Mouse (Mus musculus) neural tube, embryonic 12.5 days (tissue): ENCODE results near the gene Mixl1. TPM values are rescaled to one million over a fixed set of nuclear protein-coding genes. Genes with fewer than 3 reads are reported as not detected.

ENCODE experiments used
- ATAC-seq: fragments of 200-750 bp; cut with Nextera tagmentation; 2 replicates; pipeline ENCODE4 v1.8.0; 2017; ENCODE audit warnings: low read depth, mild to moderate bottlenecking, moderate TSS enrichment, moderate library complexity; ENCODE audit not compliant: low FRiP score
- H3K27ac ChIP-seq: fragments of 300-500 bp; sonication (generic); 2 replicates; pipeline ENCODE4 v1.5.1; 2016
- H3K27me3 ChIP-seq: fragments of 300-500 bp; sonication (generic); replicated peaks from 2 replicates; pipeline ENCODE4 v1.6.1; 2016; ENCODE audit warnings: mild to moderate bottlenecking
- H3K36me3 ChIP-seq: fragments of 300-500 bp; sonication (generic); 2 replicates; pipeline ENCODE4 v1.6.1; 2016; ENCODE audit warnings: mild to moderate bottlenecking
- H3K4me1 ChIP-seq: fragments of 300-500 bp; sonication (generic); 2 replicates; pipeline ENCODE4 v1.6.1; 2016
- H3K4me2 ChIP-seq: fragments of 300-500 bp; sonication (generic); replicated peaks from 2 replicates; pipeline ENCODE4 v1.6.1; 2016; ENCODE audit warnings: mild to moderate bottlenecking
- H3K4me3 ChIP-seq: fragments of 300-500 bp; sonication (generic); 2 replicates; pipeline ENCODE4 v1.5.1; 2016
- H3K9ac ChIP-seq: fragments of 300-500 bp; sonication (generic); 2 replicates; pipeline ENCODE4 v1.6.1; 2016; ENCODE audit warnings: mild to moderate bottlenecking
- H3K9me3 ChIP-seq: fragments of 300-500 bp; sonication (generic); 2 replicates; pipeline ENCODE4 v1.6.1; 2016; ENCODE audit warnings: mild to moderate bottlenecking
- WGBS: fragments of 180-500 bp; shearing (Covaris S2); methylation state at CpG from one replicate; pipeline ENCODE4 v1.1.7; 2016; 5-methylcytosine and 5-hydroxymethylcytosine counted together
- polyA plus RNA-seq: library from polyadenylated mRNA; unstranded; fragments of >200 nt; fragmentation: Nextera tagmentation; extraction: Ambion mirVana; gene quantifications from 2 replicates; pipeline ENCODE4 v1.2.1, GENCODE M21; 2016

The Mixl1 gene
- polyA plus RNA-seq, 1 experiment from 2014 or later, result 0.08 TPM

GRCm38 (mm10) chr1:180707368-180707767, 10.5 kb upstream of the Mixl1 start:
- no peaks in the 10 kb centered on the region for H3K4me1 ChIP-seq
- no peak overlapping the region for H3K4me2 ChIP-seq
- no peak for ATAC-seq
- no peak overlapping the region for H3K9ac ChIP-seq
- no peak overlapping the region for H3K4me3 ChIP-seq
- no peaks in the 10 kb centered on the region for H3K36me3 ChIP-seq
- 61% methylated on average over 3 of the region's 3 CpGs for WGBS
- H3K27me3 ChIP-seq, result no peaks in the 10 kb centered on the region
- no peak overlapping the region for H3K27ac ChIP-seq
- no peaks in the 10 kb centered on the region for H3K9me3 ChIP-seq

DNA sequence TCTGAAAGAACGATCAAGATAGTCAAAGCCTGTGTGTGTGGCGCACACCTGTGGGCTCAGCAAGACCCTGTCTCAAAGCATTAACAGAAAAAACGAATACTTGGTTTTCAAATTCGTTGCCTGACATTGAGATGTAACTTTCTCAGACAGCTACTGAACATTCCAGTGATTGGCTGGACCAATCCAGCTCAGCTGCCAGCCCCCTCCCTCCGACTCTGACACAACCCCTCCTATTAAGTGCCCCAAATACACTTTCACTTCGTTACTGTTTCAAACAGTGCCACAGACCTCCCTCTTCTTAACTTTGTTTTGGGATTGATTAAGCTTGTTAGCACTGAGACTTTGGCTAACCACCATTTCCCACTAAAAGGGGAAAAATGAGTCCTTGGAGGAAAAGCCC, 6.6 kb upstream of the Mixl1 start:
- no peaks in the 10 kb centered on the region for H3K9me3 ChIP-seq
- H3K27me3 ChIP-seq, result peaks cover 4% of the 10 kb centered on the region; the same call in 1 of the 2 replicates
- H3K4me3 ChIP-seq, result no peak overlapping the region
- no peak overlapping the region for H3K27ac ChIP-seq
- ATAC-seq, result no peak
- WGBS, result 51% methylated on average over 6 of the region's 6 CpGs
- no peak overlapping the region for H3K4me2 ChIP-seq
- H3K36me3 ChIP-seq, result no peaks in the 10 kb centered on the region
- H3K9ac ChIP-seq, result no peak overlapping the region
- H3K4me1 ChIP-seq, result no peaks in the 10 kb centered on the region

GRCm38 (mm10) chr1:180698063-180698462, 1.2 kb upstream of the Mixl1 start:
- Histone ChIP-seq H3K4me3 (no peak overlapping the region), H3K9ac (no peak overlapping the region), H3K4me1 (peaks cover 11% of the 10 kb centered on the region; the same call in 1 of the 2 replicates), H3K36me3 (no peaks in the 10 kb centered on the region), H3K4me2 (no peak overlapping the region), H3K9me3 (no peaks in the 10 kb centered on the region), H3K27ac (no peak overlapping the region), H3K27me3 (peaks cover 44% of the 10 kb centered on the region)
- 48% methylated on average over 5 of the region's 5 CpGs for WGBS
- ATAC-seq, result no peak

DNA sequence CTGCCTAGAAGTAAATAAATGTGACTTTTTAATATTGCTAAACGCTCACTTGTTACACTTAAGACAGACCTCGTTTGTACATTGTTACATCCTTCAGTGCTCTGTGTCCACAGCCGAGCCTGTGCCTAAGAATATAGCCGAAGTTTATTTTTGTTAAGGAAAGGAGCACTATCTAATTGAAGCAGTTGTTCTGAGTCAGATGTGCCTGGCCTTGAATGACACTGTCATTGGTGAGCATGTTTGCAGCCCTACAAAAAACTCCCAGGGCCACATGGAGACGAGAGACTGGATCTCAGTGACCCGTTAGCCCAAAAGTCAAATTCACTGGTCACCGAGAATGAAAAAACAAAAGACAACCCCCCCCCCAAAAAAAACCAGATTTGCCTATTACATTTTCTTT, 5.5 kb downstream of the Mixl1 start:
- Histone ChIP-seq H3K27me3 (peaks cover 20% of the 10 kb centered on the region), H3K36me3 (peaks cover 39% of the 10 kb centered on the region), H3K4me2 (no peak overlapping the region), H3K27ac (no peak overlapping the region), H3K9ac (no peak overlapping the region), H3K4me1 (0 out of 2 replicates have a peak, but pooled peaks cover under 1% of the 10 kb centered on the region), H3K4me3 (no peak overlapping the region), H3K9me3 (no peaks in the 10 kb centered on the region)
- 94% methylated on average over 7 of the region's 7 CpGs for WGBS
- ATAC-seq, result no peak

Other genes with a start within 250 kb of the Mixl1 start
- 1.9 and 2.6 TPM in 2 replicates for gene Stum, start 213.5 kb downstream of the Mixl1 start, polyA plus RNA-seq
- gene Parp1, start 128.1 kb downstream of the Mixl1 start, polyA plus RNA-seq, result 184 and 187 TPM in 2 replicates
- gene Lin9, start 55.9 kb downstream of the Mixl1 start, polyA plus RNA-seq, result 17.2 and 20.2 TPM in 2 replicates
- 27.9 and 31.0 TPM in 2 replicates for gene Acbd3, start 29.0 kb upstream of the Mixl1 start, polyA plus RNA-seq
- gene H3f3a, start 116.9 kb upstream of the Mixl1 start, polyA plus RNA-seq, result 3,506 and 3,654 TPM in 2 replicates
- gene Sde2, start 154.1 kb upstream of the Mixl1 start, polyA plus RNA-seq, result 37.6 and 40.5 TPM in 2 replicates
- not detected in 2 replicates for gene Lefty2, start 196.1 kb upstream of the Mixl1 start, polyA plus RNA-seq
- gene Pycr2, start 207.3 kb upstream of the Mixl1 start, polyA plus RNA-seq, result 93.9 and 94.6 TPM in 2 replicates
- 0.28 and 0.46 TPM in 2 replicates for gene Lefty1, start 238.0 kb upstream of the Mixl1 start, polyA plus RNA-seq
- 3.2 and 3.9 TPM in 2 replicates for gene Tmem63a, start 245.3 kb upstream of the Mixl1 start, polyA plus RNA-seq